Mouse (Mus musculus): Measurements from ENCODE around the gene Rcc1.

GRCm38 (mm10) chr4:132341451-132341850 lies 12.0 kb downstream of the Rcc1 start:
- no peak for TF ChIP-seq CTCF (IDR thresholded peaks at IDR 0.05; ENCODE audit: low read depth)
- TF ChIP-seq EP300 (IDR thresholded peaks at IDR 0.05; ENCODE audit: low read depth) = no peak

All from heart, postnatal 0 days (tissue).